Mouse (Mus musculus): ENCODE data around the gene Rtn1.
"Not testable (repeated sequence)": the region's sequence is repeated elsewhere in the genome, so short reads cannot be mapped to it uniquely, and the experiment has no call there.

Rtn1 gene

DNA sequence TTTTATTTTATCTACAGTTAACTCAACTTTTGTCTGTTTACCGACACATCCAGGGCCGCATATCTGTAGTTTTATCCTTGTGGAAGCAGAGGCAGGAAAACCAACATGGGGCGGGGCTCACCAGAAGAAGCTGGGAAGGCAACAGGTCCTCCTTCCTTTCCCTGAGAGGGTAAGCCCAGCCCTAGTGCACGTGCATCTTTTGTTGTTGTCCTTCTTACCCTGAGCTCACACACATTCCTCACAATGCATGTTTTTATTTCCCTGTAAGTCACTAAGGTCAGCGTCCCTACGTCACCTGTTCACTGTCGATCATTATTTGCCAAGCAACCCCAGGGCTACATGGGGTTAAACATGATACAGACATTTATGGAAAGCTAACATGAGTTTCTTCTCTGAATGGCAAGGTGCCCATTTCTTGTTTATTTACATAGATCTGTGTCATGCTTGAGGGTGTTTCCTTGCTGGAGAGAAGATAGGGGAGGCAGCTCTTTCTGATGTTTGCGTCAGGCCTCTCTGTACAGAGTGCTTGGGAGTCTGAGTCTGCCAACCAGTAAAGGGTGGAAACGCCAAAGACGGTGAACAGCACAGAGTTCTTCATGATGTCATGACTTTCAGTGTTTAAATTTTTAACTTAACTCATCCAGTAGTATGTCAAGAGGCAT lies 84.5 kb downstream of the Rtn1 start:
- no peak for DNase-seq (ENCODE audit: low read depth, low spot score)

DNA sequence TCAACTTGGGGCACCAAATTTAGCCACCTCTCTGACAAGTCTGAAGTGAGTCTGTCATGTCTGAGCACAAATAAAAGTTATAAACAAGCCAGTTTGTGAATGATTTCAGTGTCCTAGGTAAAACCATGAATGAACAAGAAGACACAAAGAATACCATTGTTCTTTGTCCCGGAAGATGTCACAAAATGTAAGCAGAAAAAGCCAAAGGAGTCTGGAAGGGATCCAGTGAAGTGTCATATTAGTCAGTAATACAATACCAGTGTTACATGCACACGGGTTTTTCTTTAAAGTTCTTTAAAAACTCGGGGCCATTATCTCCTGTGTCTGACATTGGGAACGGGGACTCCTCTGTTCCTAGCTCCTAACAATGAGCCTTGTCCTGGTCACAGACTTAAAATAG lies 85.1 kb downstream of the Rtn1 start:
- no peak for DNase-seq (ENCODE audit: low read depth, low spot score)

DNA sequence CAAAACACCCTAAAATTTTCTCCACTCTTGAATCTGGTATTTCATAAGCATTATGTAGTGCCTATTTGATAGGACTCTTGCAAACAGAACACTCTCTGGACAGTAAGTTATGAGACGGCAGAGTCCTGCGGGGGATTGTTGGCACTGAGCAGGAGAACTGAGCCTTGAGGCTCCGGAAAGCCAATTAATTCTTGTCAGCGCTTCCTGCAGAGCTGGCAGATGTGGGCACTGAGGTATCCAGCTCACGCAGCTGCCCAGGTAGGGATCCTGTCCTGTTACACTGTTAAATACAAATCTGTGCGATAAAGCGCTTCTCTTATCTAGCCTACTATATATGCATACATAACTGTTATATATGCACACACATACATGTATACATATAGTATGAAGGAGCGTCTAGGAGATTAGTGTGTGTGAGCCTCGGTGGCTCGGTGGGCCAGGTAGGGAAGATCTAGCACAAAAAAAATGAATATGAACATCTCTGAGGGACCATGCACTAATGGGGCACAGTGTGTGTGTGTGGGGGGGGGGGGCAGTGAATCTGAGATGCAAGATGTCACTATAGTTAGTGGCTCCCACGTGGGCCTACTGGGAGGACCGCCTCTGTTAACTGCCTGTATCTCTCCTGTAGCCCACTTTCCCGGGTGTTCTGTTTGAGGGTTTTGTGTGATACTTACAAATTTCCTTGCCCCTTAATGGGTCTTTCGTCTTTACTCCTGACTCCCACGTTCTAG lies 93.0 kb downstream of the Rtn1 start:
- DNase-seq (ENCODE audit: low read depth, low spot score): no peak

DNA sequence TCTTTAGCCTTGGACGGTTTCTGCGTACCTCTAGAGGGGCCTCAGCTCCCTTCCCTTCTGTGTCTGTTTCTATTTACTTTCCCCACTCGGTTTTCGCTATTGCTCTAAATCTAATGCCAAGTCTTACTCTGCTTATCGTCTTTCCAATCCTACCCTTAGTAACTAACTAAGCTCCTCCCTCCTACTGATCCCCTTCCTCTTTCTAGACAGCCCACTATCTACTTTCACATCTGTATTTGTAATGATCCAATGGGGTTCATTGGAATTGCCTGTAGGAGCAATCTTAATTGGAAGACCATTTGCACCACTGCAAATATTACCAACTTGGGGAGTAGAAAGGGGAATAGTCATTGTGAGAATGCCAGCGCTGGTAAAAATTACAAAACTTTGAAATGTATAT lies 98.0 kb downstream of the Rtn1 start:
- DNase-seq (ENCODE audit: low read depth, low spot score): no peak

DNA sequence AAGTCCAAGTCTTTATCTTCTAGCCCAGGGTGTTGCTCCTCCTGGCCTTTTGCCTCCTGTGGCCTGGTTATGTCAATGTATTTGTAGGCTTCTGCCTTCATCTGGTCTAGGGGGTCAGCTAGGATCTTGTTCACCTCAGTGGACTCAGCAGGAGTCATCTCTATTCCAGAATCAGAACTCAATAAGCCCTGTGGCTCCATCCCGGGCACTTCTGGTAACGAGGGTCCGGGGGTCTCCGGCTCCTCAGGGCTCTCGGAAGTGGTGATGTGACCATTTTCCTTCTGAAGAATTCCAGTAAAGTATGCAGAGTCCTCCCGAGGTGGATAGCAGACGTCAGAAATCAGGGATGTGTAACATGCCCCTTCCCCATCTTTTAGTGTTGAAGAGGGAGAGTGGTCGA lies 100.3 kb downstream of the Rtn1 start:
- DNase-seq (ENCODE audit: low read depth, low spot score): no peak

DNA sequence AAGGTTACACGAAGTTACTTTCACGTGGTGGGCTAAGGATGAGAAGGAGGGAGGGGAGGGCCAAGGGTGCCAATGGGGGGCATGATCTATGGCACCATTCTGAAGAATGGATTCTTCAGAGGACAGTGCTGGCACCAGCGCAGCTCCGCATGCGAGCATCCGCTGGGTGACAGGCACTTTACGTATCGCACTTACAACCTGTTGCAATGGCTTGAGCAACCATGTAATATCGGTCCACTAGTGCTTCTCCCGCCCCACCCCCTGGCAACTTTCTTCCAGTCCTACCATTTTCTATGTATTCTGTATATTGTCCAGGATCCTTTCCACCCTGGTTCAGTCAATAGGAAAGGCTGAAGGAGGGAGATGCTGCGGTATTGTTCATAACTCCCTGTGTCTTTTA lies 102.6 kb downstream of the Rtn1 start:
- no peak for DNase-seq (ENCODE audit: low read depth, low spot score)

DNA sequence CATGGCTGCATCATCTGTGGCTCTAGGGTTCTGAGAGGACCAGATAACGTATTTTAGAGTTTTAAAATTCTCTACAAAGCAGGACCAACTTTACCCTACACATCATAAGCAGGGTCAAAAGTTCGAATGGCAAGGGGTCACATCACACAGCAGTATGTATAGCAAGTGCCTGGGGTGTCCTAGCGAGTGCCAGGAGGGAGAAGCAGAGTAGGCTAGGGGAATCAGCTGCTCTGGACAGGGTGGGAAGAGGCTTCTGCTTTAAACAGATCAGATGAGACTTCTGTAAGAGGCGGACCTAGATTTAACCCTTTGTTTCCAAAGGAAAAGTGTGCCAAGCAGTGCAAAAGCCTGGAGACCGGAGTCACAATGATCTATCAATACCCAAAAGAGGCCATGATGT lies 103.4 kb downstream of the Rtn1 start:
- DNase-seq (ENCODE audit: low read depth, low spot score): no peak

DNA sequence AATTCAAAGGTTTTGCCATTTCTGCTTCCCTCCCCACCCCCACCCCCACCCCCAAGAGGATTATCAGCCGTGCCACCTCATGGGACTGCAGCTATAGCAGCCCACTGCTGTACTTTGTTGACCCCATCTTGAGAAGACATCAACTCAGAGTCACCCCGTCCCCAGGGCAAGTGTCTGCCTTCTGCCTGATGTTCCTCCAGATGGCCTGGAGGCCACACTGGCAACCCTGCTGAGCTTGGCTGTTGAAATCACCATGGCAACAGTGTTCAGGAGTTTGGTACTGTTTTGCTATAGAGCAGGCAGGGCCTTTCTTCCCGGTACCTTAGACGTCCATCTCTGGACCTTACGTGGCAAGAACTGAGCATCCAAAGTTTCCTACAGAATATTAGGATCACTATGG lies 103.9 kb downstream of the Rtn1 start:
- DNase-seq (ENCODE audit: low read depth, low spot score): no peak

DNA sequence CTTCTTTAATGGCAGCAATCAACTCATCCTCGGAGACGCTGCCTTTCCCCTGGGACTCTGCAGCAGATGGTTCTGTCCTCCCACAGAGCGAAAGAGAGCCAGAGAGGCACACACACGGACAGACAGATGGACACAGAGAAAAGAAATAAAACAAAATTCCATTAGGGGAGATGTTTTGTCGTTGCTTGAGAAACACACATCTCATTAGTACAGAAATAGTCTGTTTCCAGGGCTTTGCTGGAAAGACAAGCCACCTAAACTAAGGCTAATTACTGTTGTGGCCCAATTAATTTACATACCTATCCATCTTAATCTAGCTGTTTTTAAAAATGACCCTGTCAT lies 104.5 kb downstream of the Rtn1 start:
- DNase-seq (ENCODE audit: low read depth, low spot score): no peak

DNA sequence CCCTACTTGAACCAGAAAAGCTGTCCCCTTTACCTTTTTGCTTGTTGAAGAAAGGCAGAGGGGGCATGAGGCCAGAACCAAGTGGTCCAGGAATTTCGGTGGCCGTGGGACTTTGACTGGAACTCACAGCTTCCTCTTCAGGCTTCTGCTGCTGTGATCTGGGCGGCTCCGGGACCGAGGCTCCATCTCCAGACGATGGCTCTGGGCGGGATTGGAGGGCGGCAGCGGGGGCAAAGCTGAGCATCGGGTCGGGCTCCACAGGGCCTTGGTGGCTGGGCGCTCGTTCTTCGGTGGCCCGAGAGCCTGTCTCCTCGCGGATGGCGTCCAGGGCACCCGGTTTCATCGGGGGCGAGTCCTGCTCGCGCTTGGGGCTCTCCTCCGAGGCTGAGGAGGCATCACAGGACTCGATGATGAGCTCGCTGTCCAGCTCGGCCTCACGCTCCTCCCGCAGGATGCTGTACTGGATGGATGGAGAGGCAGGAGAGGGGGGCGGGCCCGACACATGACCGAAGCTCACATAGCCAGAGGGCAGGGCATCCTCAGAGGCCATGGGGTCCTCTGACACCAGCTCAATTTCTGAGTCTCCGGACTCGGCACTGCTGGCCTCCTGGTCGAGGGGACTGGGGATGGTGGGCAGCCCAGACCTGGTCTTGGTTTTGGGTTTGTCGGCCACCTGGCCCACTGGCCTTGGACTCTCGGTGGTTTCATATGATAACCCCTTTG lies 105.1 kb downstream of the Rtn1 start:
- DNase-seq (ENCODE audit: low read depth, low spot score): no peak

DNA sequence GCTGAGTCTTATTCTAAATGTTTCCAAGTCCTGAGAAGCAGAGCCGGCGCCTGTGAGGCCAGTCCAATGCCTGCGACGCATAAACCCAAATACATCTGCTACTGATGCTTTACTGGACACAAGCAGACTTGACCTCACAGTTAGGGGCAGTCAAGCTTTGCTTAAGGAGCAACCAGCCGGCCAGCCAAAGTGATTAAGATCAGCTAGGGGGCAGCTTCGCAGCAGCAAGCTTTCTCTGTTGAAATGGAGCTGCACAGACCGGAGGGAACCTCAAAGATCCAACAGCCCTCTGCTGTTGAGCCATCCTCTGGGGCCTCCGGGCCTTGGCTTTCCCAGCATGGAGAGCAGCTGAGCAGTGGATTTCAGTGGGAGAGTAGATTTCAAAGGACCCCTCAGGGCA lies 107.4 kb downstream of the Rtn1 start:
- no peak for DNase-seq (ENCODE audit: low read depth, low spot score)

DNA sequence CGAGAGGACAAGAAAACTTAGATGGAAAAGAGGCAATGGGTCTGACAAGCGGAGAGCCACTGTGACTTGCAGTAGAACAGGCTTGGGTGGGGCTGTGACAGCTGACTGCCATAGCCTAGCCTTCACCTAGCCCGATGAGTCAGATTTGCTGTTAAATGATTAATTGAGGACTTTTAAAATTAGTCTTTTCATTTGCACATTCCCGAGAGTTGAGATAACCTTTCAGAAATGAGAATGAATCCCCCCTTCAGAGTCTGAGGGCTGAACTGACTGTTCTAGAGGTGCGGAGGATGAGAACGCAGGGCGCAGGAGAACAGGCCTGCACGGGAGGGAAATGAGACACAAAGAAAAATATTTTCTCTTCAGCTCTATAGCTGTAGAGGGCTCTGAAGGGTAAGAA lies 107.9 kb downstream of the Rtn1 start:
- no peak for DNase-seq (ENCODE audit: low read depth, low spot score)

DNA sequence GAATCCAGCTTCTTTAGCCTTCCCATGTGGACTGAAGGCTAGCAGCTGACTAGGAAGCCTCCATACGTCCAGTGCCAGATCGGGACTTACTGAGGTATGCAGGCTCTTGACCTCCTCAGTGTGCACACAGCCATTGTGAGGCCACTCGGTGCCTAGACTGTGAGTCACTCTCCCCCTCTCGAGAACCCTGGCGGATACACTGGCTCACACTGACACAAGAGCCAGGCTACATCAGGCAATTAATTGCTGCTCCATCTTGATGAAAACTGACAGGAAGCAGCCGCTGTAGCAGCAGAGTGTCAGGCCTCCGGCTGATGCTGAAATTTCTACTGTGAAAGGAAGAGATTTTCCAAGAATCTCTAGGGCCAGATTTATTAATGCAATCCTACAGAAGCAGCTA lies 110.6 kb downstream of the Rtn1 start:
- DNase-seq (ENCODE audit: low read depth, low spot score): no peak

DNA sequence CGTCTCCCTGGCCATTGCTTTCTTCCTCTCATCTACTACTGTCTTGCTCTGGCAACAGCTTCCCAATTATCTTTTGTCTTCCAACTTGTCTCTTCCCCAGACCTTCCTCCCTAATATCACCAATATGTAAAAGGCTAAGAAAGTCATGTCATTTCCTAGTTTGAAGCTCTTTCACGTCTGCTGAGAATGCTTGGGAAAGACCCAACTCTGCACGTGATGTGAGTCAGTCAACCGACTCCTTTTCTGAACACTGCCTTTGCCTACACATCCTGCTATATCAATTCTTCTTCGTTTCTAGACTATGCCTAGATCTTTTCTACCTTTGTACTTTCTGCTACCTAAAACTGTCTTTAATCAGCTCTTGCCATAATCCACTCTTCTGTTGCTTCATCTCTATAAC lies 112.3 kb downstream of the Rtn1 start:
- no peak for DNase-seq (ENCODE audit: low read depth, low spot score)

DNA sequence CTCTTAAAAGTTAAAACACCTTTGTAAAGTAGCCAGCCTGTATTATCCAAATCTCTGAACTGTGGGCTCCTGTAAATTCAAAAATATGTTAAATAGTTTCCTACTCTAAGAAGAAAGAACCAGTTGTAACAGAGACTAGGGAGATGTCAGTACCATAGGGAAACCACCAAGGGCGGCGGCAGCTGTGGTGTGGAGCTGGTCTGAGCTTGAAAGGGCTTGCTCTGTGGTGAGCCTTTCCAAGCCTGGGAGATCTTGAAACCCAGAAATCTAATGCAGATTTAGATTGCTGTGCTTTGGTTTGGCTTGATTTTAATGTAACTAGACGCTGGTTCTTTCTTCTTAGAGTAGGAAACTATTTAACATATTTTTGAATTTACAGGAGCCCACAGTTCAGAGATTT lies 115.7 kb downstream of the Rtn1 start:
- DNase-seq (ENCODE audit: low read depth, low spot score): not testable (repeated sequence)

DNA sequence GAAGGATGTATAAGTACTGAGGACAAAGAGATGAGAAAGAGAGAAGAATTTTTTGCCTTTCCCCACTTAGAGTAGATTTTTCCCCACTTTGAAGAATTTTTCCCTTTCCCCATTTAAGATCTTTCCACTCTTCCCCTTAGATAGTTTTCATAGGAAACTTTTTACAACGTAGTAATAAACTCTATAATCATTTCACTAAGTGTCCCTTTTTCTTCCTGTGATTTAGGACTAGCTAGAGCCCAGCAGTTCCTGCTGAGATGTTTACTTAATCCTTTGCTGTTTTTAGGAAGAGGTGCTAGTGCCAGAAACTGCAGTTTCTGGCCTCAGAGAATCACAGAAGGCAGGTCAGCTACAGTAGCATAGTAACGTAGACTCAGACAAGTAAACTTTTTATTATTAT lies 116.3 kb downstream of the Rtn1 start:
- no peak for DNase-seq (ENCODE audit: low read depth, low spot score)

DNA sequence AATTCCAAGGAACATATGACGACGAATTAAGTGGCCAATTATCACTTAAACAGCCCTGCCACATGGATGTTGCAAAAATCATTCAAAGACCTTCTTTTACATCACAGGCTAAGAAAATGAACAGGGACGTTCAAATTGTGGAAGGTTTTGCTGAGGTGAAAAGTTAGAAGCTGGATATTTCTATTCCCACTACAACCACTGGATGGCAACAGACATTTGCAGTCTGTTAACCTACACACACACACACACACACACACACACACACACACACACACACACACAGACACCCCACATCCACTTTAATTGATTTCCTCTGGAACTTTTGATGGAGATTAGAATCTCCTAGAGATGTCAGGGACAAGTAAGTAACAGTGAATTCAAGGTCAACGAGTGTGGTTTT lies 117.6 kb downstream of the Rtn1 start:
- DNase-seq (ENCODE audit: low read depth, low spot score): no peak

DNA sequence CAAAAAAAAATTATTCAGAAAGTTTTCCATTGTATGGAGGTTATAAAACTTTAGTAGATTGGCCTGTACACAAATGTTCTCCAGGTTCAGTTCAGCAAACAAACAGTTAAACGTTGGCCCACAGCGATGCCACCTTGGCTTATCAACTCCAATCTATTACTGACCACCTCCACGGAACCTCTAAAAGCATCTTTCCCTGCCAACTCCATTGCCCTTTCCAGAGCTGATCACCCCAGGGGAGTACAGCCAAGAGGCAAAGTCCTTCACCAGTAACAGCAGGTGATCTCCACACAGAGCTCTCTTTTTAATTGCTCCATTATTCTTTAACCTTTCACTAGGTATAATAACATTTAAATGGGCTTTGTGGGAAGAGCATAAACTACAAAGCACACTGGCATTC lies 120.6 kb downstream of the Rtn1 start:
- DNase-seq (ENCODE audit: low read depth, low spot score): no peak

DNA sequence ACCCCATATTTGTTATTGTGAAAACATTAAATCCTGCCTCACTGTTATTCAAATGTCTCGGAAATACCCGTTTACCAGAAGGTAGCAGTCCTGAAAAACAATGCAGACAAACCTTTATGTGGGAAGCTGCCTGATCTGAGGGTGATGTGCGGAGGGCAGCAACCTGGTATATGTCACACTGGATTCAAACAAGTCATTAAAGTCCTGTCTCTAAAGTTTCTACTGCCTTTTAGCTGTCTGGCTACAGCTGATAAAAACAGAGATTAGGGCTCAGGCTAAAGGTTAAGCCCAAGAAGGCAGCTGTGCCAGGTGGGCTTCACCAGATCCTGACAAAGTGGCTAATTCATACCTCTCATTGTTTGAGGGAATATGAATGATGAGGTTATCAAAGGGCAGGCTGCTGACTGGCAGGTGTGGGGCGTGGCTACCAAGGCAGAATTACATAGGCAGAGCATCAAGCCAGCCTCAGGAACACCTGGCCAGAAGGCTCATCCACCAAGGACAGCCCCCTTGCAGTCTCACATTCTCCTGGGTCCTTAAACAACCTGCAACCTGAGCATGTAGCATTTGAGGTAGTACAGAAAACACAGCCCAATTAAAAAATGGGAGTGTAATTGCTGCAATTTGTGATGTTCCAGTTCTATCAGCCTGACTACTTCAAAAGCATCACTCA lies 121.4 kb downstream of the Rtn1 start:
- no peak for DNase-seq (ENCODE audit: low read depth, low spot score)

DNA sequence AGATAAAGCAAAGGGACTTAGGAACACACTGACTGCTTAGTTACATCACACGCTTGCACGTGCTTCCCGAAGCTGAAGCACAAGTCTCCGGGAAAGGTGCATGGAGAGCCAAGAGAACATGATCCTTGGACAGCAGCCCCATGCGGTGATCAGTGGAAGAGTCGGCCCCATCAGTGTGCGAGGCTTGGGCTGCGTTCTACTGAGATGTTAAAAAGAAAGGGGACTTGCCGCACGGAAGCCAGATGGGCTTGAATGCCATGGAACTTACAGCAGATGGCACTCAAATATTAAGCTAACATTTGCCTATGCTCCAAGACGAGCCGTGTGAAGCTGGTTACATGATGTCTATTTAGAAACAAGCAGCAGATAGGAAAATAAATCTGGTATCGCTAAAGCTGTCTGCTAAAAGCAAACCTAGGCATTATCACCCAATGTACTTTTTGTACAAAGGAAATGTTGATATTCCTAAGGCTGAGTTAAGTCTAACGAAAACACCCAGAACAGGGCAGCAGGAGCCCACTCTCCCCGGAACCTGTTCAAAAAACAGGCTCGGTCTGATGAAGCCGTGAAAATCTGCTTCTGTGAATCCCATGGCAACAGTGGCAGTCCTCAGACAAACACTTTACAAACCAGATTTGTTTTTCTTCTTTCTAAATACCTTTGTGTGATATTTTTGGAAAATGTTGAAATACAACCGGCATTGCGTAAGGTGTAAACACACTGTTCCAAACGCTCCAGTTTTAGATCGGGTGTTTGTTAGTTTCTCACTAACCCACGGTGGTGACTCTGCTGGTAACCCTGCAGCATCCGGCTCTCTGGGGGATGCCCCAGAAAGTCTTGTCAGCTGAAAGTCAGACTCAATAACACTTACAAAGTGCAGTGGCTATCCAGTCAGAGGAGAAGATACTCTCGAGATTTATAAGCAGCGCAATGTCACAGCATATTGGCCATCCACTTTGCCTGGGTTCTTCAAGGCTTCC lies 123.2 kb downstream of the Rtn1 start:
- DNase-seq (ENCODE audit: low read depth, low spot score): no peak

DNA sequence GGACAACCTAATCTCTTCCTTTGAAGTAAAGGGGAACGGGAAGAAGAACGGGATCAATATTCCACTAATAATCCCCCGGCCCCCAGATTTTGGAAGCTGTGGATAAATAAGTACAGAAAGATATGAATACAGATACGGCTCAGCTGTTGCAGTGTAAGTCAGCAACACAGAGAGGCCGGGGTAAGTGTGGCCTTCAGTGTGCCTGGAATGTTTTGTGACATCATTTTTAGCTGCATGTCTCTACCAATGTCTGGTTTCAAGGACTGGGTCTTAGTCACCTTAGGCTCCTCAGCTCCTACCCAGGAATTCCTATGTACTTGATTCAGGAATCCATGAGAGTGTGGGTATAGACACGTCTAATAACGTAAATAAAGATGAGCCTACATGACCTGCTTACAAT lies 124.3 kb downstream of the Rtn1 start:
- no peak for DNase-seq (ENCODE audit: low read depth, low spot score)
